Mouse (Mus musculus) cerebellum, adult 11-12 months (tissue): Measurements from ENCODE around the gene Nacc2.

Source experiments
- DNase-seq: peaks from one replicate; pipeline ENCODE4 v3.0.0; 2022

The Nacc2 gene

DNA sequence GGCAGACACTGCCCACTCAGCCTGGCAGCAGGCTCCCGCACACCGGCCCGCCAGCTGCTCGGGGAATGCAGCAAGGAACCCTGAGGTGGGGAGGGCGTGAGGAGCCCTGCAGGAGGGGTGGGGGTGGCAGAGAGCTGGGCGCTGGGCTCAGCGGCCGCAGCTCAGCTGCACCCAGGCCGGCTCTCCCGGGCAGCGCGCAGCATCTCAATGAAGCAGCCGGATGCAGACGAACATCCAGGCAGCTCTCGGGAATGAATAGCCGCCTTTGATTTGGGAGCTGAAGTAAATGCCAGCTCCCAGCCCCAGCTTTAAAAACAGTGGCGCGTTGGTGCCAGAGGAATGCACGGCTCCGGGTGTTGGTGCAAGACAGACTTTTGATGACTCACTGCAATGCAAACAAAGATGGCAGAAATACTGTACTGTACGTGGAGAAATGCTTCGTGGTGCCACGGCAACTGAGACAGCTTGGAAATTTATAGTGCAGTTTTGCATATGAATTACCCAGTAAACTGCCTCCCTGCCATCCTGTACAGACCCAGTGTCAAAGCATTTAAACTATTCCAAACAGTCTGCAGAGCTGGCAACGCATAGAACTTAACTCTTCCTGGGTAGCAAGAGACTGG, 31.1 kb downstream of the Nacc2 start:
- peak; percentile 54 for DNase-seq

DNA sequence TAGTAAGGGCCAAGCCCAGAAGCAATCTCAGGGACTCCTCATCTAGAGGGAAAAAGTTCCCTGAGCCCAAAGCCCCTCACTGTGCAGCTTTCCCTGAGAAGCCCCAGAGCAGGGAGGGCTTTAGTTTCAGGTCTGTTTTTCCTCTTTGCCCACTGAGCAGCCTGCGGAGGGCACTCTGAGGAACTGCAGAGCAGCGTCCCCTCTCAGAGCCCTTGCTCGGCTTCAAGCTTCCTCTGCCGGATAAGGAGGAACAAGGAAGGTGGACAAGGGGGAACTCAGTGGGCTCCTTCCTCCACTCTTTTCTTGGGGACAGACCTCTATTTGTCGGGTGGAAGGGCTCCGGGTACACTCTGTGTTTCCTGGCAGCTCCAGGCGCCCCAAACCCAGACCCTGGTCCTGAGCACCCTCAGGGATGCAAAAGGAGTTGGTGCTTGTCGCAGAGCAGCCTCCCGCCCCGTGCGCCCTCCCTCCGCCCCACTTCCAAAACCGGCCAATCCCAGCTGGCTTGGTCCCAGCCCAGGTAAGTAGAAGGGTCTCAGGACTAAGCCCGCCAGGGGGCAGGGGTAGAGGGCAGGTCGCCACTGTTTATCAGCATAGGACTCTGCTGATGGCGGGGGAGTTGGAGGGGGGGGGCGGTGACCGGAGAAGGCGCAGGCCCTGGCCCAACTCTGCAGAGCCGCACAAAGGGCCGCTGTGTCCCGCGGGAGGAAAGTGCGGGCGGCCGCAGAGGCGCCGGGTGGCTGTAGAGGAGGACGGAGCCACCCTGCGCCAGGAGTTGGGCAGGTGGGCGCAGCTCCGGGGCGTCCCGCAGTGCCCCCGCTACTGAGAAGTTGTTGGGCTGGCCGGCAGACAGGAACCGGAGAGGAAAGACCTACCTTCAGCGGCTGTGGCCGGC, 31.9 kb downstream of the Nacc2 start:
- peak; percentile 68 for DNase-seq

DNA sequence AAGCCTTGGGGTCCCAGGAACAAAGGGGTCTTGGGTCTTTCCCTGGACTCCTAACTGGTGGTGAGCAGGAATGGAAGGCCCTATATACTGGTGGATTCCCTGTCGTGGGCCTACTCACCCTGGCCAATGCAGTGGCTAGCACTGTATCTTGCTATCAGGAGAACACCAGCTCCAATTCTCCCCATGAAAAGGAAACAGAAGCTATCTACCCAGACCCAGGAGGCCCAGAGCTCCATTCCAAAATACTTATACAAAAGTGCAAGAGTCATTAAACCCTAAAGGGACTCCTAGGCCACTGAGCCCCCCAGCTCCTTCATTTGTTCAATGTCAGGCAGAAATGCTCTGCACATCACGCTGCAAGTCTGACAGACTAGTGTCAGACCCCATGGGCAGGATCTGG, 34.0 kb downstream of the Nacc2 start:
- no peak for DNase-seq

DNA sequence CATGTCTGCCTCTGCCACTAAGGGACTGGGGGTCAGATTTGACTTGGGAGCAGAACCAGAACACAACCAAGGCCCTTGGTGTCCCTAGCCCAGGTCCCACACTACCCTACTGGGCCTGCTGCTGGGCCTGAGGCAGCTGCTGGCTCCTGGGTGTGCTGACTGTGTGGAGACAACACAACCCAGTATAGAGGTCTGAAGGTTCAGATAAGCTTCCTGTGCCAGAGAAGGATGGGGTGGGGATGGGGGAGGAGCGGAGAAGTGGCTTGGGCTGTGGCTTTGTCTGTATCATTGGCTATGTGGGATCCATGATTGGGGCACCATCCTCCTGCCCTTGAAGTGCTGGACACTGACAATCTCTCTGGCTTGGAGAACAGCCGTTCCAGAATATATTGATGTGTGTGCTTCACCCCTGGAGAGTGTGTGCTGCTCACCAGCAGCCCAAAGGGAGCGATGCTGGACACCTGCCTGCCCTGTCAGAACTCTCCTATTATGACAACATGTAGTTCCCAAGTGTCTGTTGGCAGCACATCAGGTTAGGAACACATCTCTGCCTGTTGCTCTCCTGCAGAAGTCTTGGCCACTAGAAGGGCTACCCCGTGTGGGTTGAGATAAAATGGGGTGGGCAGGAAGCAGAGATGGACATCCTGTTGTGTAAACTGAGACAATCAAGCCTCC, 36.0 kb downstream of the Nacc2 start:
- no peak for DNase-seq

DNA sequence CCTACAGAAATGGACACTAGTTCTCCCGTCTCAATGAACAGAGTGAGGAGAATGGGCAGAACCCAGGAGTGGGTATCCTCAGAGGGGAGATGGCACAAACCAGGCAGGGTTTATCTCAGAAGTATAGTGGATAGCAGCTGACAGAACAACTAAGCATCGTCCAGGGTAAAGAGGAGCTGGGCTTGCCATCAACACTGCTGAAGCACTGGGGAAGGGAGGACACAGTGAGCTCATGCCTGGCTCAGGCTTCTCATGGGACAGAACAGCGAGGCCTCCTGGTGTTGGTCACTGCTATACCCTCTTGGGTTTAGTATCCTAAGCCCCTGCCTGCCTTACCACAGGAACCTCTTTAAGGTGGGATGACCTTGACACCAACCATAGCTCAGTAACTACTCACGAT, 36.5 kb downstream of the Nacc2 start:
- DNase-seq = no peak

DNA sequence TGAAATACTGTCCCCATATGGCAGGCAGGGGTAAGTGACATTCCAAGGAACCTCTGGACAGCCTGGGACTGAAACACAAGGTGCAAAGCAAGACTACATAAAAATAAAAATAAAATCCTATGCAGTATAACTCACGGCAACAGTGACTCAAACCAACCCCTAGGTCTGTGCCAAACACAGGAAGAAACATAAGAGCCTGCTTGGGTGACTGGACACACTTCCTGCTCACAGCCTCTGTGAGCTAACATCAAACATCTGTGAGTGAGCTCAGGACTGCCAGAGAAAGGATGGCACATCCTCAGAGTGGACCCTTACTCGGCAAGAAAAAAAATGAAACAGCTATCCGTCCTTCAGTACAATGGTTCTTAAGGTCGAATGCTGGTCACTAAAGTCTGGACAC, 40.1 kb downstream of the Nacc2 start:
- DNase-seq = no peak

DNA sequence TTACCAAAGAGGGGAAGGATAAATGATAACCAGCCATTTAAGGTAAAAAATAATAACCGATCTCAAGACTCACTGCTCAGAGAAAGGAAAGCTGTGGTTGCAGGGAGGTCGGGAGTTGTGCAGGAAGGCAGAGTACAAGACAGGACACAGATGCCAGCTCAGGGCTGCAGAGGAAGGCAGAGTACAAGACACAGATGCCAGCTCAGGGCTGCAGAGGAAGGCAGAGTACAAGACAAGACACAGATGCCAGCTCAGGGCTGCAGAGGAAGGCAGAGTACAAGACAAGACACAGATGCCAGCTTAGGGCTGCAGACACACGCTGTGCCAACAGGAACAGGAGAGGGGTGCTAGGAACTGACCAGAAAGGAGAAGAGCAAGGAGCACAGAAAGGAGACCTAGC, 42.2 kb downstream of the Nacc2 start:
- DNase-seq = no peak

DNA sequence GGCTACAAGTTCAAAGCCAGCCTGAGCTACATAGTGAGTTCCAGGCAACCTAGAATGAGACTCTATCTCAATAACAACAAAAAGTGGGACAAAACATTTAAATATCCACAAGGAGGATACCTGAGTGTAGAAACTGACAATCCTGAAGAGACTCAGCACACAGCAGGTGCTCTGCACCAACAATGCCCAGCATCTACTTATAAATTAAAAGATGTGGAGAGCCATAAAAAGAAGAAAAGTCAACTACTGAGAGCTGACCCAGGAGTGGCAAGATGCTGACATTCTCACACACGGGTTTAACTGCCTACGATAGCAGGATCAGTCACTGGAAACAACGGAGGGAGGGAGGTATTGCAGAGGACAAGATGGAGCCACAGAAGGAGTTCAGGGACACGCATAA, 43.6 kb downstream of the Nacc2 start:
- DNase-seq = no peak

DNA sequence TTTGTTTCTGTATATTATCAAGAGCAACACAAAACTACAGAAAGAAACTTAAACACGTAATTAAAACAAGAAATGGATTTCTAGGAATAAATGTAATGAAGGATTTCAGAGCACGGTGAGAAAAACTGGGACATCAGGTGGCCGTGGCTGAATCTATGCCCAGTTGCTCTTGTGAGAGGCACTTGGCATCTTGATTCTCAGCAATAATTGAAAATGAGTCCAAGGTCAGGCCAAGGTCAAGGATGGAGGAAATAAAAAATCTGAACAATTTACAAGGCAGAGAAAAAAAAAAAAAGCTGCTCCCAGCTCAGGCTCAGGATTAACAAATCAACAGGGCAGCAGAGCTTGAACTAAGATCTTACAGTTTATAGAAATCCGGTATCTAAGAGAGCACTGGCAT, 46.0 kb downstream of the Nacc2 start:
- DNase-seq = no peak

DNA sequence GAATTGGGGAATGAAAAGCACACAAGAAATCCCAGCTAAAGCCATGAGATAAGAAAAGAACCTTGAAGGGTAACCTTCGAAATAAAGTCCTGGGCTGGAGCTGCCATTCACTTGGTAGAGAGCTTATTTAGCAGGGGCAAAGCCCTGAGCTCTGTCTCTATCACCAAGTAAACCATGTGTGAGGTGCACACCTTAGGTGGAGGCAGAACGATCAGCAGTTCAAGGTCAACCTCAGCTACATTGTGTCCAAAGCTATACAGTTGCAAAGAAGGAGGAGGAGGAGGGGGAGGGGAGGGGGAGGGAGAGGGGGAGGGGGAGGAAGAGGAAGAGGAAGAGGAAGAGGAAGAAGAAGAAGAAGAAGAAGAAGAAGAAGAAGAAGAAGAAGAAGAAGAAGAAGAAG, 46.9 kb downstream of the Nacc2 start:
- no peak for DNase-seq

DNA sequence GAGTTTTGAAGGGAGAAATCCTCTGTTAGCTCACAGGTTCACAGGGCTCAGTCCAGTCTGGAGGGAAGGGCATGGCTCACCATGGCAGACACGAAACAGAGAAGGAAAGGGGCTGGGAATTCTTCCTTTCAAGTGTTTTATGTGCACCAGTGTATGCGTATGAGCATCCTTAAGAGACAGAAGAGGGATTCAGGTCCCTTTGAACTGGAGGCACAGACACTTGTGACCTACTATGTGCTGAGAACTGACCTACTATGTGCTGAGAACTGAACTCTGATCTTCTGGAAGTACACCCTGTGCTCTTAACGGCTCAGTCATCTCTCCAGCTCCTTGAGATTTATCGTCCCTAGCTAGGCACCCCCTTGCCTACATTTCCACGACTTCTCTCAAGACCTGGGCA, 48.5 kb downstream of the Nacc2 start:
- no peak for DNase-seq

DNA sequence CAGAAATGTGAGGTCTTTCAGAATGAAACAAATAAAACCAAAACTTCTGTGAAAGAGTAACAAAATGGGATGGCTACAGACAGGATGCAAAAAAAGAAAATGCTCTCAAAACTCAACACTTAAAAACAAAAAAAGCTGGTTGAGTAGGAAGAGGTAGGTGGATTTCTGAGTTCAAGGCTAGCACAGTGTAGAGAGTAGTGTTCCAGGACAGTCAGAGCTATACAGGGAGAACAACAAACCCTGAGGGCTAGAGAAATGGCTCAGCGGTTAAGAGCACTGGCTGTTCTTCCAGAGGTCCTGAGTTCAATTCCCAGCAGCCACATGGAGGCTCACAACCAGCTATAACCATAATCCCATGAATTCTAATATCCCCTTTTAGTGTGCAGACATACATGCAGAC, 54.4 kb downstream of the Nacc2 start:
- no peak for DNase-seq

DNA sequence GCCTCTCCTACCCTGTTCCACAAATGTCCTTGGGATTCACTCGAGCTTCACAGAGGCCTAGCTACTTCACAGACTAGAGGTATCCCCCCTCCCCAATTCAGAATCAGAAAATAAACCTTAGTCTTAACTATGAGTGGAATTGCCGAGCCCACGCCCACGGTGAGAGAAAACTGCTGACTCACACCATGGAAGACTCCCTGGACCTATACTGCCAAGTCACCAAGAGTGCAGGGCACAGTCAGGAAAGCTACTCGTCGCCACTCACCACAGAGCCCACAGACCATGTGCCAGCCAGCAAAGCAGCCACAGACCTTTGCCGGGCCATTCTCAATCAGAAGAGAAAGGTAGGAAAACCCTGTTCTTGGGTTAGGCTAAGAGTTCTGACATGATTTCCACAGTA, 54.8 kb downstream of the Nacc2 start:
- DNase-seq = no peak

DNA sequence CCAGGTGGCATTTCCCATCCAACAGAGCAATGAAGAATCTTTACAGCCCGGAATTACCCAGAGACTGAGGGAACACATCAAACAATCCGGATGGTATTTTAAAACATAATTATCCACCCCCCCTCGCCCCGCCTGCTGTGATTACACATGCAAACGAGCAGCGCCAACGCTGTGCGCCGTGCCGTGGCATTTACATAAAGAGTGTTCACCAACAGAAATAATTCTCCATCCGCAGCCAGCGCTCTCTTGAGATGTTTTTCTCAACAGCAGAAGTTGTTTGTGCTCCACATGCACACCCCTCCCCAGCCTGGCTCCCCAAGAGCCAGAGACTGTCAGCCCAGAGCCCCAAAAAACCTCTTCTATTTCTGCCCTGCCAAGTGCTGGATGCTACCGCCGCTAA, 56.5 kb downstream of the Nacc2 start:
- no peak for DNase-seq

DNA sequence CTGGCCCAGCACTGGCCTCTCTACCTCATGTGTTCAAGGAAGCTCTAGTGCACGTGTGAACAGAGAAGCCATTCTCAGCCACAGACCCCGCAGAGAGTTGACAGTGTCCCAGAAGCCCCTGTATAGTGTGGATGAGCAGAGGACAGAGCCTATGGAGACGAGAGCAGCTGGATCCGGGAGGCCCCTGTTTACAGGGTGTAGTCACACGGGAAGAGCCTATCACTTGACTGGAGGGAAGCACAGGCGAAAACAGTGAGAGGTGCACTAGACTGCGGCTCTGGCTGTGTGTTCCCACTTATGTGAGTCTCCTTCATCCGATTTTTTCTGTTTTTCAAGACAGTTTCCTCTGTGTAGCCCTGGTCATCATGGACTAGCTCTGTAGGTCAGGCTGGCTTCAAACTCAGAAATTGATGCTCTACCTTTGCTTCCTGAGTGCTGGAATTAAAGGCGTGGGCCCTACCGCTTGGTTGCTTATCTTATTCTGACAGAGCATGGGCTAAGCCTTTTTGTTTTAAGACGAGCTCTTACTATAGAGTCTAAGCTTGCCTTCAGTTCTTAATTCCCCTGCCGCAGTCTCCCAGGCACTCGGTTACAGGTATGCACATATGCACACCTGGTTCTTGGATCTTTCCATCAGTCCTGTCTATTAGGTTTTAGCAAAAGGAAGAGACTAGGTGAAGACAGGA, 60.1 kb downstream of the Nacc2 start:
- no peak for DNase-seq

DNA sequence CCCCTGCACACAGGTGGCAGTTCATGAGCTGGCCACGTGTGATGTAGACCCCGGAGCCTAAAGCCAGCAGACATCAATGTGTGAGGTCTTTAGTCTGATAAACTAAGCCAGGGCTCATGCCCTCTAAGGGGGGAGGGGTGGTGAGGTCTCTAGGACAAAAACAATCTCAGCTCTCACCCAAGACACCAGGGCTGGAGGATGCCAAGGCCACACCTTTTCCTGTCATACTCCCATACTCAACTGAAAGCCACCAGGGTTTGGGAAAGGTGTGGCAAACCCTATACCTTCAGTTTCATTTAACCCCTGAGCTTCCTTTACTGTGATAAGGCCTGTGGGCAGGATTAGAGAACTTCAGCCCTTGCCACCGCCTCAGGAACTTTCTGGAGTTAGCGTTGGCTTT, 60.8 kb downstream of the Nacc2 start:
- DNase-seq = no peak

DNA sequence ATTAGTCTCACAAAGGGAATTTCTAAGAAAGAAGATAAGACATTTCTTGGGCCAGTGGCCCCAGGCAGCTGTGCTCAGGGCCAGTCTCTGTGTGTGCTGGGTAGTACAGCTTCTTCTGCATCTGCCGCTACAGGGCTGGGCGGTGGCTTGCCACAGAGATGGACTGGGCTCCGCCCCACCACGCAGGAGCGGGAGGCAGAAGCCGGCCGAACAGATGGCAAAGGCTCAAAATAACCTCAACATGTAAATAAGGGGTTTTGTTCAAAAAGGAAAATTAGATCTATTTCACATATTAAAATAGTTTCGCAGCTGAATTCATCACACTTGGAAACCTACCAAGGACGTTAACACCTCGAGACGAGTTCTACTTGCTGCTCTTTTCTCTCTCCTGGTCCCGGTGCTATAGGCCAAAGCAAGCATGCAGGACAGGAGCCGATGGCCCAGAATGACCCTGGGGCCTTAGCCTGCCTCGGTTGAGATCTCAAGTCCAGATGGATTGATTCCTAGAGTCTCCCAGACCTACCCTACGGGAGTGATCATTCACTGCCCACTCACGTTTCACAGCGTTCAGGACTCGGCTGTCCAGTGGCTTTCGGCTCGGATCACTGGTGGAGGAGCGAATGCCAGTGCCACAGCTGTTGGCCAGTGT, 61.9 kb downstream of the Nacc2 start:
- peak; percentile 57 for DNase-seq

DNA sequence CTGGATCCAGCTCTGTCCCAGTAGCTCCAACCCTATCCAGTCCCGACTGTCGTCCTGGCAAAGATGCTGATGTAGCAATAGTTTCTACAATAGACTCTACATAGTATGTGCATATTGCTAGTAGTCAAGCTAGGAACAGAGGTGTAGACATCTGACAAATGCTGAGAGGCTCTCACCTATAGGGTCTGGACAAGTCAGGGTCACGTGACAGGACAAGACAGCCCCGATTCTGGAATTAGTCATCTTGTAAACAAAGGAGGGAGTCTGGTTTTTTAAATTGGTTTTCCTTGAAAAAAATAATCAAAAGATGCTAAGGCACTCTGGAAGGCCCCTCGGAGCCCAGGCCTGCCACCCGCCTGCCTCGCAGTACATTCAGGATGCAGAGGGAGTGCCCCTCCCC, 66.0 kb downstream of the Nacc2 start:
- no peak for DNase-seq

DNA sequence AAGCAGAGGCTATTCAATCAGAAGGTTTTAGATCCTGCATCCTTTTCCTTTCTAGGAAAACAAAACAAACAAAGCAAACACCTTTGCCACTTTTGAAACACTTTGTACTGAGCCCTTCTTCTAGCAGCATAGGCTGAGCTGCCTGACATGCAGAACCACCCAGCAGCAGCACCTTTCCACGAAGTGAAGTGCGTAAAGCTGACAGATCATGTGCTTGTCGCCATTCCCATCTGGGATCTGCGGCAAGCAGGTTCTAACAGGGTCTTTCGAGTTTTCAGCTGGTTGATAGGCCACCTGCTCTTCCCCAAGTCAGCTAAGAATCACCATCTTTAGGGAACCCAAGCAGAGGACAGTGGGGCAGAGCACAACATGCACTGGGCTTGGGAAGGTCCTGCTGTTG, 66.8 kb downstream of the Nacc2 start:
- DNase-seq = no peak

DNA sequence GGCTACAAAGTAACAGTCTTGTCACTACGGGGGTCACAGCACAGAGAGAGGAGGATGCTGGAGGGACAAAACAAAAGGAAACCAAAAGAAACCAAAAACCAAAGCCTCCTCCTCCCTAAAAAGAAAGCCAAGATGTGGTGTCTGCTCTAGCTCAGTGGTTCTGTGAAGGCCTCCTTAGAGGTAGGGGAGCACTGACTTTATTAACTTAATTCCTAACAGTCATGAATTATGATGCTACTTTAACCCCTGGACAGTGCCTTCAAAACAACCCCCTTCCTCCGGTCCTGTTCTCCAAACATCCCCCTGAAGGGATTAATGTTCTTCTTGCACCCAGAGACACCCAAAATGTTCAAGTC, 67.3 kb downstream of the Nacc2 start:
- DNase-seq = no peak

DNA sequence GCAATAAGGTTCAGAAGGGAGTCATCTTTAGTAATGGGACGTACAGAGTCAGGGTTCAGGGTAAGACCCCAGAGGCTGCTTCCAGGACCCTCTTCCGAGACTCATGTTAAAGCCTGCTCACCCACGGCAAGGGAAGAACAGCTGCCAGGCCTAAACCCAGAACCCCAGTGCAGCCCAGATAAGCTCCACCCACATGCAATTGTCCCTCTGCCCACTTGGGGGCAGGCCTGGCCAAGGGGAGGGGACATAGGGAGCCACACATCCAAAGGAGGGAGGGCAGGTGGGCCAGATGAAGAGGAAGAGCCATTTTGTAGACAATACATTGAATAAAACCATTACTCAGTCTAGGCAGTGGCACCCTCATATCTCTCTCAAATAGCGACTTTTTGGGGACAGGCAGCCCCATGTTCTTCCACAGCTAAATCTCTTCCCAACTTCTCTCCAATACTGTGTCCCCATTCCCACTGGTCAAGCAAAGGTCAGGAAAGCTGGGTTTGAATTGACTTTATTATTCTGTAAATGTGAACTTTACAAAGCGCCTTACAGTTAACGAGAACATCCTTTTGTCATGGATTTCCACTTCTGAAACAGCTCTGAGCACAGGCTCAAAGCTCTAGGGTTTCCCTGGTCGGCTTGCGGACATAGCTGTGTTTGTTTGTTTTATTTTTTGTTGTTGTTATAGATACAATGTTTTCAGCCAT, 67.8 kb downstream of the Nacc2 start:
- DNase-seq = peak; percentile 72

DNA sequence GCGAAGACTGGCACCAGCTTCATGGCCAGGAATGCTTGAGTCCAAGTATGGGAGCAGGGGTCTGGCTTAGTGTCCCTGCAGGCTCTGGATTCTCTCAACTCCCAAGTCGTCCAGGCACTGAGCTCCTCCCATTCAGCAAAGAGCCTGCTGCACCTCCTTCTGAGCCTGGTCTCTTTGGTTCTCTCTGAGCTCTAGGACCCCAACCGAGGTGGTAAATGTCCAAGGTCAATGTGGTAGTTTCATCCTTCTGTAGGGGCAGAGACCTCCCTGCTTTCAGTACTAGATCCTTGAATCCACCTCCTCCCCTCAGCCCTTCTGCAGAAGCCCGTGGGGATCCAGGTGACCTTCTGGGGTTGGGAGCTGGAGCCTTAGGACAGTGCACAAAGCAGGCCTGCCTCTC, 70.2 kb downstream of the Nacc2 start:
- no peak for DNase-seq

DNA sequence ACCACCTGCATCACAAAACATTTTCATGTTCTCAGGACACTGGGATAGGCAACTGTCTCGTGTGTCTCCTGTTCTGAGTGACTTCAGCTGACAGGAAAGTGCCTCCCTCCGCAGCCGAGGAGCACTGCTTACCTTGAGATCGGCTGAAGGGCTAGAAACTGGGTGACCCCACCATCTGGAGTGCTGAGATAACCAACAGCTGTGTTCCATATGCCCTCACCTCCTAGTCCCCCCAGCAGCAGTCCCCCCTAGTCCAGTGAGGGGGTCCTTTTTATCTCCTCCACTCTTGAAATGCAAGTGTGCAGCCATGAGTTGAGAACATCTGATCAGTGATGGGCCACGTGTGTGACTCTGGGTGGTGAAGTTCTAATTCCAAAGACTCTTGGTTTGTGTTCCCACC, 74.2 kb downstream of the Nacc2 start:
- DNase-seq = no peak
